Mouse (Mus musculus) c-Kit-positive CD71-positive TER-119-negative erythroid progenitor cells, embryonic 14.5 days (primary cell): ENCODE results near the gene Ercc2.

Source experiments
- DNase-seq: peaks from one replicate; pipeline ENCODE4 v3.0.0-alpha.2; 2013; ENCODE audit warnings: low read depth

Gene Ercc2

DNA sequence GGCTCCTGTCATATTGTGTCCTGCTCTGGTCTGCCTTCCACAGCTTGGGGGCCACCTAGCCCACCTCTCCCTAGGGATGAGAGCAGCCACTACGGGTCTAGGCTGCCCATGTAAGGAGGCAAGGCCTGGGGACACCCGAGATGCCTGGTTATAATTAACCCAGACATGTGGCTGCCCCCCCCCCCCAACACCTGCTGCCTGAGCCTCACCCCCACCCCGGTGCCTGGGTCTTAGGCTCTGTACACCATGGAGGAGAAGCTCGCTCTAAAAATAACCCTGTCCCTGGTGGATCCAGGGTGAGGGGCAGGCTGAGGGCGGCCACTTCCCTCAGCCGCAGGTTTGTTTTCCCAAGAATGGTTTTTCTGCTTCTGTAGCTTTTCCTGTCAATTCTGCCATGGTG lies 27.9 kb downstream of the Ercc2 start:
- no peak for DNase-seq

DNA sequence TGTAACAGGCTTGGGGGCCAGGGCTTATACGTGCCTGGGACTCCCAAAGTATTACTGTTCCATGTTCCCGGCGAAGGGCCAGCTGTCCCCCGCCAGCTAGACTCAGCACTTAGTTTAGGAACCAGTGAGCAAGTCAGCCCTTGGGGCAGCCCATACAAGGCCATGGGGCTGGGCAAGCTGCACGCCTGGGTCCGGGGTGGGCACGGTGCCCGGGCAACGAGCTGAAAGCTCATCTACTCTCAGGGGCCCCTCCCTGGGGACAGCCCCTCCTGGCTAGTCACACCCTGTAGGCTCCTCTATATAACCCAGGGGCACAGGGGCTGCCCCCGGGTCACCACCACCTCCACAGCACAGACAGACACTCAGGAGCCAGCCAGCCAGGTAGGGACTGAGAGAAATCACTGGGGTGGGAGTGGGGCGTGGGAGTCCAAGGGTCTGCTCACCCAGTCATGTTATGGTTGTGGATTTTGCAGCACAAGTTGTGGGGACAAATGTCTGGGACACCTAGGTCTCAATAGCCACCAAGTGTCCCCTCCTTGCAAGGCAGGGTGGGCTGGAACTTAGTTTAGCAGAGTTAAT lies 29.0 kb downstream of the Ercc2 start:
- DNase-seq = no peak

DNA sequence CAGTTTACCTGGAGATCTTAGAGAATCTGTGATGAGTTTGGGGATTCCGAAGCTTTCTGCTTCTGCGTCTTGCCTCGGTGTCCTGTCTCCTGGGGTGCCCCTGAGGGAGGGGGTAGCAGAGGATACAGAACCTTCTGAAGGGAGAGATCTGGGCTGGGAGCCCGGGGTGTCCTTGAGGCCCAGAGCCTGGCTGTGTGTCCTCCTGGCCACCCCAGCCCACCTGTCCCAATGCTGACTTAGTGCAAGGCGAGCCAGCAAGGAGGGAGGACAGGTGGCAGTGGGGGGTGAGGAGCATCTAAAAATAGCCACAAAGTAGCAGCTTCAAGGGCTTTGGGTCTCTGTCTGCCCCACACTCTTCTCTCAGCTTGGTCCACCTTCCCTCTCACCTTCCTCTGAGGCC lies 30.0 kb downstream of the Ercc2 start:
- DNase-seq = no peak

DNA sequence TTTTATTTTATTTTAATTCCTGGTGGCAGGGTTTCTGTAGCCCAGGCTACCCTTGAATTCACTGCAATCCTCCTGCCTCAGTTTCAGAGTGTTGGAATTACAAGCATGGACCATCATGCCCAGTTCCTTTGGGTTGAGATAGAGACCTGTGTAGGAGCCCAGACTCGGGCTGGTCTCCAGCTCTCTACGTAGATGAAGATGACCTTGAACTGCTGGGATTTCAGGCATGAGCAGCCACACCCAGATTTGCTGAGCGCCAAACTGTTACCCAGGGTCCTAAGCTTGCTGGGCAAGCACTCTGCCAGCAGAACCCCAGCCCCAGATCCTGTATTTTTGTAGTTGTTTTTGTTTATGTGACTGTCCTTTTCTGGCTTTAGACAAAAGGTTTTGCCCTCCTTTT lies 31.7 kb downstream of the Ercc2 start:
- no peak for DNase-seq

DNA sequence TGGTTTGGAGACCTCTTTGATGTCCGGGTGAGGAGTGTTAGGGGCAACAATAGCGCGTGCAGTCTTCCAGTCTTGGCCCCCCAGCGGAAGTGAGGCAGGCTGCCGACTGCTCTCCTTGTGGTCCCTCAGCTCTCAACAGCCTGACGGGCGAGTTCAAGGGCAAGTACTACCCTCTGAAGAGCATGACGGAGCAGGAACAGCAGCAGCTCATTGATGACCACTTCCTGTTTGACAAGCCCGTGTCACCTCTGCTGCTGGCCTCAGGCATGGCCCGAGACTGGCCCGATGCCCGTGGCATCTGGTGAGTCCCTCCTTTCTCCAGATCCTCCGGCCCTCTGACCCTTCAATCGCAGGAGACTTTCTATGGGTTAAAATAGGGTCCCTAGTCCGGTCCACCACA lies 34.8 kb downstream of the Ercc2 start:
- no peak for DNase-seq

DNA sequence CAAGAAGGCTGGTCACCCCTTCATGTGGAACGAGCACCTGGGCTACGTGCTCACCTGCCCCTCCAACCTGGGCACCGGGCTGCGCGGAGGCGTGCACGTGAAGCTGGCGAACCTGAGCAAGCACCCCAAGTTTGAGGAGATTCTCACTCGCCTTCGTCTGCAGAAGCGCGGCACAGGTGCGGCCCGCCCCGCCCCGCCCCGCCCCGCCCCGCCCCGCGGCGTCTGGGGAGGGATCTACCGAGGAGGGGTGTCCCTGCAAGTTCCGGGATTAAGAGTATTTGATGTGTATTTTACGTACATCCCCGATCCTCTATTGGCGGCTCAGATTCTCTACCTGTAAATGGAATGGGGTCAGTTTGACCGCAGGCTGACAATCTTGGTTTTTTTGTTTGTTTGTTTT lies 38.3 kb downstream of the Ercc2 start:
- DNase-seq = no peak

DNA sequence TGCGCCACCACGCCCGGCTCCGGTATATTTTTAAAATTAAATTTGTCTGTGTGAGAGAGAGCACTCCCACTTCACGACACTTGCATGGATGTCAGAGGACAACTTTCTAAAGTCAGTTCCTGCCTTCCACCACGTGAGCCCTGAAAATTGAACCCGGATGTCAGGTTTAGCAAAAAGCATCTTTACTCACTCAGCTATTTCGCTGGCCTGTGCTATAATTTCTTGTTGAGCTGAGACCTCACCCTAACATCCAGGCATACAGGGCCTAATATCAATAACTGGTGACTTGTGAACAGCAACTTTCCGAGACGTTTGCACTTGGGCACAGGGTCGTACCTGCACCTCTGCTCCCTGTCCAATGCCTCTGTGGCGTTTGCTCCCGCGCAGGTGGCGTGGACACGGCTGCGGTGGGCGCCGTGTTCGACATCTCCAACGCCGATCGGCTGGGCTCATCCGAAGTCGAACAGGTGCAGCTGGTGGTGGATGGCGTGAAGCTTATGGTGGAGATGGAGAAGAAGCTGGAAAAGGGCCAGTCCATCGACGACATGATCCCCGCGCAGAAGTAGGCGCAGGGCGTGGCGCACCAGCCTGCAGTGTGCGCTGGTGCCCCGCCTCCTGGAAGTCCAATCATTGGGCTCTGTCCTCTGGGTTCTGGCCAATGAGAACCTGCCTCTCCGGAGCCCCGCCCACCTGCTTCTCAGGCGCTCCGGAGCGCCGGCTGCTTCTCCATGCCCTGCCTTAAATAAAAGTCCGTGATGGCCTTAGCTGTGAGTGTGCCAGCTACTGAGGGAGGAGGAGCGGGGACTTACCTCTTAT lies 39.2 kb downstream of the Ercc2 start:
- peak; percentile 85 for DNase-seq

DNA sequence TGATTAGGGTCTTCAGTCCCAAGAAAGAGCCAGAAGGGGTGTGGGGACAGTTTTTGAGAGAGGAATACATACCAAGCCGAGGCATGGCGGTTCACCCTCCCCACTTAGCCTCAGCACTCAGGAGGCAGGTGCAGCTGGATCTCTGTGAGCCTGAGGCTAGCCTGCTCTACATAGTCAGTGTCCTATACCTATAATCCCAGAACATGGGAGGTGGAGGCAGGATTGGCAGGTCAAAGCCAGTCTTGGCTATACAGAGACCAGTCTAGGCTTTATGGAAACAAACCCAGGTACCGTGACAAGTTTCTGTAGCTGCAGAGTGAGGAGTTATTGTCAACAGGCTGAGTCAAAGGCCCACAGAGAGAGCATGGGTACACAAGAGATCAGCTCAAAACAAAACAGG lies 41.3 kb downstream of the Ercc2 start:
- DNase-seq = no peak

DNA sequence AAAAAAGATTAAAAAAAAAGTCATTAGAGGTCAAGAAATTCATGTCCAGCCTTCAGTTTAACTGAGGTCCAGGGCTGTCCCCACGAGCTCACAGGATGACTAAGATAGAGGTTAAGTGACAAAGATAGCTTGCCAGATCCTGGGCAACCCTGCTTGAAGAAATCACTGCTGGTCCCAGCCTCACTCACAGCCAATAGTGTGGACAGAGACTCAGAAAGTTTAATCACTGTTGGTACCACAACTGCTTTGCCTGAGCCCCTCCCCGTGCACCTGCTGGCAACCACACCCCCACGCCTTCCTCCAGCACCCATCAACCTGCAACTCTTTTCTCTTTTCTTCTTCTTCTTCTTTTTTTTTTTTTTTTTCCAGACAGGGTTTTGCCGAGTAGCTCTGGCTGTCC lies 42.2 kb downstream of the Ercc2 start:
- DNase-seq = no peak

DNA sequence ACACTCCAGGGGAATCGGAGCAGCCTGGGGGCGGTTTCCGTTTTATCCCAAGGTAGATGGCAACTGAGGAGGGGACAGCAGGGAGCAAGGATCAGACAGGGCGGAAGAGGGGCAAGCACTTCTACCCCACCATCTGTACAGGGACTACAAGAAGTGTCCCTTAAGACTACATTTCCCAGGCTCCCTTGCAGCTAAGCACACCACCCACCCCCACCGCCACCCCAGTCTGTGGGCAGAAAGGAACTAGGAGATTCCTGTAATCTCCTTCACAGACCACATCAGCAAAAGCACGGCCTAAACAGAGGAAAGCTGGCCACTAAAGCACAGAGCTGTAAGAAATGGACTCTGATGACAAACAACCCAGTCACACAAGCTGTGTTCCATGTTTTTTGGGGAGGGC lies 44.5 kb downstream of the Ercc2 start:
- DNase-seq = no peak

DNA sequence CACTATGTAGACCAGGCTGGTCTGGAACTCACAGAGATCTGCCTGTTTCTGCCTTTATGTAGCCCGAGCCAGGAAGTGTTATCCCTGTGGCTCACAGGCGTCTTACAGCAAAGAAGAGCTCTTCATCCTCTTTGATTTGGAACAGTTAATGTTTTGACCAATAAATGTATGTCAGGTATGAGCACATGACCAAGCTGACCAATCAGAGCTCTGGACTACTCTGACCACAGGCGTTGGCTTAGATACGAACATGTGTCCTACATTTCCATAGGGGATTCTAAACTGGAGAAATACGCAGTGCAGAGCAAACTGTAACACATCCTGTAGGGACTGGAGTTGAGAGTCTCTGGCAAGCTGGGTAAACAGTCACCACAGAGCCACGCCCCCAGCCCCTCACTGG lies 45.1 kb downstream of the Ercc2 start:
- no peak for DNase-seq

DNA sequence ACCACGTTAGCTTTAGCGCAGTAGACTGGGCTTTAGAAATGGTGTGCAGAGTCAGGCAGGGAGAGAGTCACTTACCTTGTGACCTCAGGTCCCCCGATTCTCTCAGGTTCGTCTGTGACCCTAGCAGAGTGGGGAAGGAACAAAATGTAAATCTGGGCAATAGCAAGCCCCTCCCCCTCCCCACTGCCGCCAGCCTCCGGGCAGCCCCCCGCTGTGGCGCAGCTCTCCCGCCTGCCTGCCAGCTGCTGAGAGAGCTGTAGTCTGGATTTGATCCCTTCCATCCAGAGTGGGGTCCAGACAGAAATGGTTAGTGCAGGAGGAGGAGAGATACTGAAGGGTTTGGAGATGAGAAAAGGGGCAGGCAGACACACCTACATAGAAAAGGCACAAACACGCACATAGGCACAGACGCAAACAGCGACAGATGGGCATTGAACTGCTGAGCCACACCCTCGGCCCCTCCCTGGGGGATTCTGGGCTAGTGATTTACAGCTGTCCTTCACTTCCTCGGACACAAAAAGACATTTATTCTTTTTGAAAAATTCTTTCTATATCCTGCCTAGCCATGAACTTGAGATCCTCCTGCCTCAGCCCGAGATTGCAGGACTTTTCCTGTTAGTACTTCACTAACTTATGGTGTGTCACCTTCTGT lies 46.3 kb downstream of the Ercc2 start:
- no peak for DNase-seq

DNA sequence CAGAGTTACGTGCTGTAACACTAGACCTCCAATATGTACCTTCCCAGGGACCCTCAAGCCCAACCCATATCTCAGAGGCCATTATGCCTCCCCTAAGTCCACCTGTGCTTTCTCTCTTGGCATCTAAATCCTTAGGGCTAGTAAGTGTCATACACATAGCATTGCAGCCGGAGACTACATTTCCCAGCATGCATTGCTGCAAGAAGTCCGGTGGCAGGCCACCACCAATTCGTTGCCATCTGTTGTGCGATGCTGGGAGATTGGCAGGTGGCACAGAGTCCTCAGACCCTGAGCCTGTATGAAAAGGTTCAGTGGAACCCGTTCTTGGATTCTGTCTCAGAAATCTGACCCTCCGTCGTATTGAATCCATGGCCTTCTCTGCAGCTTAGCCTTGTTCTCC lies 47.9 kb downstream of the Ercc2 start:
- DNase-seq = no peak

DNA sequence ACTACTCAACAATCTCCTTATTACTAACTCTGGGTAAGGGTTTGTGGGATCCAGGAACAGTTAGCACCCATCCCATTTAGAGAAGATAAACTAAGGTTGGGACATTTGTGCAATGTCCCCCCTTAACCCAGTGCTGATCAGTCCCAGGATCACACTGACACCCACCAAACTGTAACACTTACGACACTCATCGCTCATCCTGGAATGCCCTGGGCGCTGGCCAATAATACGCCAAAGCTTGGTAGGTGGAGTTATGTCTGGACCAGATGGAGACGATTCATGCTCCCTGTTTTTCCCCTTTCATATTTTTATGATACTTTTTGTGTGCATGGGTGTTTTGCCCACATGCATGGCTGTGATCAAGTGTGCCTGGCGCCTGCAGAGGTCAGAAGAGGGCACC lies 48.6 kb downstream of the Ercc2 start:
- DNase-seq = no peak

DNA sequence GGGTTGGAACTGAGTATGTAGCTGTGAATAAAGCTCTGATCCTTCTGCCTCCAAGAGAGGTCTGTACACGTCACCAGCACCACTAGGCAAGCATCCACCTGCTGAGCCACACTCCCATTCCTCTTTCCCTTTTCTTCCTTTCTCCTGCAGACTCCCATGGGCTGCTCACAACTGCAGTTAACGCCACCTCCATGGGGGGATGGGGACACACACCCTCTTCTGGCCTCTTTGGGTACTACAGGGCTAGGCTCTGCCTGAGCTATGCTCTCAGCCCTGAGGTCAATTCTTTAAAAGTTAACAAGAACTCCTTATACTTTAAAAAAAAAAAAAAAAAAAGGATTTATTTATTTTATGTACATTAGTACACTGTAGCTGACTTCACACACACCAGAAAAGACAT lies 50.7 kb downstream of the Ercc2 start:
- DNase-seq = no peak

DNA sequence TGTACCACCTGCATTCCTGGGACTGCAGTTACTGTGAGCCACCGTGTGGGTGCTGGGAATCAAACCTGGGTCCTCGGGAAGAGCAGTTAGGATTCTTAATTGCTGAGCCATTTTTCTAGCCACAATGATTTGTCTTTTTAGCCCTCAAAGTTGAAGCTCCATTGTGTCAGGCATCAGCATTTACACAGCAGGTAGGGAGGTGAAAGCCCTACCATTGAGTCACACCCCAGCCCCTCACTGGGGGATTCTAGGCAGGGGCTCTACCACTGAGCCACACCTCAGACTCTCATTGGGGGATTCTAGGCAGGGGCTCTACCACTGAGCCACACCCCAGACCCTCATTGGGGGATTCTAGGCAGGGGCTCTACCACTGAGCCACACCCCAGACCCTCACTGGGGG lies 54.5 kb downstream of the Ercc2 start:
- no peak for DNase-seq

DNA sequence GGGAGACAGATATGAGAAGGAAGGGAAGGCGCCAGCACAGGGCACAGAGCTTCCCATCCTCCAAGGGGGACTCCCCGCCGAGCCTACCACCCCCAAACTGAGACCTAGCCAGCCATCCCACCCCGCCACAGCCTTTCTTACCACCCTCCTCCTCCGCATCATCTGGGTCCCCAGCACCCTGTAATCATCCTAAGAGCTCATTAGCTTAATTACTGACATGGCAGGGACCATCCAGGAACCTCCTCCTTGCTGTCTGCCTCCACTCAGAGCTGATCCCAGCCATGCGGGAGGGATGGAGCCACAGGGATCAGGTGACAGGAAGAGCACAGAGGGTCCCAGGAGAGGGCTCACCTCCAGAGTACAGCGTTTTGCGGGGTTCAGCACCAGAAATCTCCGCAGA lies 55.2 kb downstream of the Ercc2 start:
- DNase-seq = no peak

DNA sequence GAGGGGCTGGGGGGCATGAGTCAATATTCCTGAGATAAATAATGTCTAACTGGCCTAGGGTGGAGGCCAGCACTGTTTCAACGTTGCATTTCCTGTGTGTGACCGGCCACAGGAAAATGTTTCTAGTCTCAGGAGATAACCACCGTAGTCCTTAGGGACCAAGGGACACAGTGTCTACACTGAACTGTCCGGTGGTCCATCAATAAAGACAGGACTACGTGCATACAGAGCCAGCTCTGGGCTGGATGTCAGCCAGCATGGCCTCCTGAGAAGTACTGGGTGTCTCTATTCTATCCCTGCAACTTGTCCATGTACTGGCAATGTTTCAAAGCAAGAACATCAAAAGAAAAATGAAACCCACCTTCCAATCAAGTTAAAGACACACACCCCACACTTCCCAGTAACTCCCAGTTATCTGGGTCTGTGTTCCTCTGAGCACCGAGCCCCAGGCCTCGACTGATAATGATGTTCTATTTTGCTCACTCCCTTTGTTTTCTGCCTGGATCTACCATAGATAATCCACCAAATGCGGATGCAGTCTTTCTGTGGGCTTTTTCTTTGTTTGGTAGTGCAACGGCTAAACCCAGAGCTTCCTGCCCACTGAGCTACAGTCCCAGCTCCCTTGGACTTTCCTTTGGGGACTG lies 59.8 kb downstream of the Ercc2 start:
- no peak for DNase-seq

DNA sequence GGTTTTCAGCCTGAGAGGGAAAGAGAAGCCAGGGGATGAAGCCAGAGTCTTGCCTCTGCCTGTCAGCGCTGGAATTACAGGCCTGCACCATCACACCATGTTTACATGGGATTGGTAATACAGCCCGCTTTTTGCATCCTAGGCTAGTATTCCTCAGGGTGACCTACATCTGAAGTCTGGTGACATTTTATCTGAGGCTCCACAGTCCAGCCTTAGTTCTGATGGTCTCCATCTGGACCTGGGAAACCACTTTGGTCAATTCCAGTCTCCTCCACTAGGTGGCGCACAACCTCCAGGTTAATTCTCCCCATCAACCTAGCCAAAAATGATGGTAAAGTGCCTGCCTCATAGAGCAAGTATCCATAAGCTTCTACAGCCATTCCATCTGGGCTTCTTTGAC lies 61.5 kb downstream of the Ercc2 start:
- DNase-seq = peak; percentile 66

DNA sequence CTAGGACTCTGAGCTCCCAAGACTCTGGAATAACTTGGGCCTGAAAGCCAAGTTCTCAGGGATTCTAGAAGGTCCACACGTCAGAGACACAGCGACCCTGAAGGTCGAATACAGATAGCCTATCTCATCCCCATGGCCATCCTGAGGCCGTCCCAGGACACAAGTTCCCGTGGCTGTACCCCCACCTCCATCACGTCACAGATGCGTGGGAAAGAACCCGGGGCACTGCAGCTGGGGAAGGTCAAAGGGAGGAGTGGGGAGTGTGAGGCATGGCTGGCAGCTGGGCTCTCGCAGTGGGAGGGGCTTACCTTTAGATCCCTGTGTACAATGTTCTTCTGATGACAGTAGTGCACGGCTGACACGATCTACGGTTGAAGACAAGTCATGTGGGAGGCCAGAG lies 63.0 kb downstream of the Ercc2 start:
- DNase-seq = no peak
